Mouse (Mus musculus): ENCODE data around the gene Sh3d19. TPM values are rescaled to one million over a fixed set of nuclear protein-coding genes. Genes with fewer than 3 reads are reported as not detected.

Gene Sh3d19
- polyA plus RNA-seq, 1 experiment from 2014 or later = 10.9 TPM

Other genes with a start within 250 kb of the Sh3d19 start
- gene Fam160a1, start 153.8 kb upstream of the Sh3d19 start, polyA plus RNA-seq (2016; fragmentation: Nextera tagmentation; extraction: Ambion mirVana) = 0.72 and 0.85 TPM in 2 replicates
- 0.10 and 0.54 TPM in 2 replicates for gene Glt28d2, start 83.6 kb upstream of the Sh3d19 start, polyA plus RNA-seq (2016; fragmentation: Nextera tagmentation; extraction: Ambion mirVana)
- 0.82 and 1.1 TPM in 2 replicates for gene Gm37240, start 83.6 kb upstream of the Sh3d19 start, polyA plus RNA-seq (2016; fragmentation: Nextera tagmentation; extraction: Ambion mirVana)
- 0.22 TPM in 1 of 2 replicates, not detected in the other for gene Prss48, start 31.4 kb downstream of the Sh3d19 start, polyA plus RNA-seq (2016; fragmentation: Nextera tagmentation; extraction: Ambion mirVana)
- gene Rps3a1, start 171.6 kb downstream of the Sh3d19 start, polyA plus RNA-seq (2016; fragmentation: Nextera tagmentation; extraction: Ambion mirVana) = 815 and 820 TPM in 2 replicates